ENCODE assay signal across 10 mouse cellular contexts in the genomic region with DNA sequence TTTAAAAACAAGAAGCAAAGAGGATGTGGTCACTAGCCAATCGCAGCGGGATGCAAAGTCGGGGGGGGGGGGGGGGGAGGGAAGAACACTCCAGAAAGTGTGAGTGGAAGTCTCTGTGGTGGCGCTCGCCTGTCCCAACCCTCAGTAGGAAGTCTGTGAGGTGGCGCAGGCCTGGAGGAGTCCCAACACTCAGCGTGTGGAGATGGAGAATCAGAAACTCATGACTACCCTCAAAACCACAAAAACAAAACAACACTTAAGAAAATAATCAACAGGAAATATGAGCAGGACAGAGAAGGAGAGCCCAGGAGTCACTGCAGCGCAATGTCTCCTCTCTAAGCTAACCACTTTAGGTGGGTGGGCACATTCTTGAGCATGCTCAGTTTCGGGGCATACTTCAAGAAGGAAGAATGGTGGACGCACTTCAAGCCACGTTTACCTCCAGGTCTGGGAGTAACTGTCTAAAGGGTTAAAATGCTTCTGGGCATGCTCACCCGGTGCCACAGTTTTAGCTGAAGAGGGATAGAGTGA. TPM values are rescaled to one million over a fixed set of nuclear protein-coding genes. Genes with fewer than 3 reads are reported as not detected.
DNase-seq lines count a peak whose midpoint lies in the region; ATAC-seq and TF ChIP-seq lines count a peak whose summit lies in the region.
"Had no signal": no experiment of that assay in that cellular context is flagged by ENCODE, and none has a peak within 500 bp of the region (broad histone marks: within the 10 kb centered on the region; RNA-seq: fewer than 3 reads in every experiment).

No protein-coding gene starts in this region.

- H3K9me3 ChIP-seq in lung, embryonic 15.5 days: no peaks in the 10 kb centered on the region
- H3K9me3 ChIP-seq: embryonic facial prominence, embryonic 12.5 days had no signal

- TF ChIP-seq CTCF in liver, adult 2 months (IDR thresholded peaks at IDR 0.05; ENCODE audit: low read depth, low read length): no peak

- no peaks in the 10 kb centered on the region for H3K36me3 ChIP-seq in lung, embryonic 15.5 days
- H3K36me3 ChIP-seq in liver, adult 2 months (ENCODE audit: control insufficient read depth, insufficient read depth, low read length): no peaks in the 10 kb centered on the region; the same call in 1 of the 2 replicates
- H3K36me3 ChIP-seq: embryonic facial prominence, embryonic 12.5 days had no signal

- no peak for ATAC-seq in lung, embryonic 15.5 days (ENCODE audit: borderline replicate concordance, extremely low read depth, low FRiP score, low TSS enrichment)
- peak; percentile 71 for ATAC-seq in neutrophil, adult 5-6 weeks (ENCODE audit: extremely low read depth, insufficient number of reproducible peaks, low FRiP score, poor library complexity, severe bottlenecking)

- no peak overlapping the region for H3K4me3 ChIP-seq in lung, embryonic 15.5 days
- no peak overlapping the region for H3K4me3 ChIP-seq in liver, adult 2 months (ENCODE audit: insufficient read depth, low read depth, low read length)
- H3K4me3 ChIP-seq: embryonic facial prominence, embryonic 12.5 days had no signal

- 0 out of 2 replicates have a peak, but pooled peaks cover 17% of the 10 kb centered on the region for H3K4me1 ChIP-seq in lung, embryonic 15.5 days
- H3K4me1 ChIP-seq in liver, adult 2 months (ENCODE audit: control insufficient read depth, insufficient read depth, low read length): peaks cover 37% of the 10 kb centered on the region

- DNase-seq in lung, postnatal 14 days: no peak
- DNase-seq in MEL-GATA-1-ER (ENCODE audit: extremely low read depth, low read depth): peak; percentile 44
- DNase-seq in liver, adult 2 months (ENCODE audit: extremely low read depth, low read depth, low spot score): no peak
- no peak for DNase-seq in ovary, postnatal 10 days (ENCODE audit: low spot score)
- DNase-seq in ovary, postnatal 14 days (ENCODE audit: low spot score): no peak
- no peak for DNase-seq in adrenal gland, adult 18-20 months (ENCODE audit: low spot score in 2 of 2)
- DNase-seq: gastrocnemius, postnatal 10 days had no signal

- H3K27me3 ChIP-seq in lung, embryonic 15.5 days: no peaks in the 10 kb centered on the region
- no peaks in the 10 kb centered on the region for H3K27me3 ChIP-seq in liver, adult 2 months (ENCODE audit: control insufficient read depth, insufficient read depth, low read length)
- H3K27me3 ChIP-seq: embryonic facial prominence, embryonic 12.5 days had no signal

- TF ChIP-seq POLR2A in liver, adult 2 months (IDR thresholded peaks at IDR 0.05; ENCODE audit: extremely low read depth, insufficient read depth, low read length): no peak

- peak overlapping the region; percentile 36 for H3K4me2 ChIP-seq in lung, embryonic 15.5 days
- H3K4me2 ChIP-seq: embryonic facial prominence, embryonic 12.5 days had no signal

- peaks cover 35% of the 10 kb centered on the region for H3K79me2 ChIP-seq in liver, adult 2 months (ENCODE audit: control insufficient read depth, insufficient read depth, low read length)

- H3K27ac ChIP-seq in lung, embryonic 15.5 days: no peak overlapping the region
- peak overlapping the region; percentile 58 for H3K27ac ChIP-seq in liver, adult 2 months (replicated peaks; ENCODE audit: insufficient read depth, low read depth, low read length)
- H3K27ac ChIP-seq: embryonic facial prominence, embryonic 12.5 days had no signal

- 38% methylated on average over 12 of the region's 12 CpGs for WGBS in lung, embryonic 15.5 days
- WGBS in liver, adult 2 months: 31% methylated on average over 12 of the region's 12 CpGs

- H3K9ac ChIP-seq in lung, embryonic 15.5 days: no peak overlapping the region
- H3K9ac ChIP-seq in liver, adult 2 months (ENCODE audit: low read depth, low read length): peak overlapping the region; percentile 41; the same call in 1 of the 2 replicates
- H3K9ac ChIP-seq: embryonic facial prominence, embryonic 12.5 days had no signal

RNA-seq across cellular contexts. Expression of gene Pank1, which starts 32.7 kb away (rescaled TPM):
- polyA plus RNA-seq in lung, embryonic 15.5 days (2015; fragmentation: Nextera tagmentation; extraction: Ambion mirVana): 7.8 and 8.8 TPM in 2 replicates
- 196 and 259 TPM in 2 replicates for total RNA-seq in liver, adult 2 months (2014; rRNA removed)
- polyA plus RNA-seq in liver, adult 2 months (2012; rRNA removed): 14.1 and 18.8 TPM in 2 replicates
- total RNA-seq in neutrophil, adult 5-6 weeks (2017): 2.7 and 4.1 TPM in 2 replicates
- total RNA-seq in adrenal gland, adult 18-20 months (2021): 10 to 100 TPM; 77.0 to 80.4 TPM

Comparison
In these comparisons a context has a peak if more than half of its experiments do, and no peak if none do; other contexts are left out.
1. RNA of gene Pank1, which starts 32.7 kb away (total RNA-seq): 196 to 259 TPM in liver, adult 2 months and 77.0 to 80.4 TPM in adrenal gland, adult 18-20 months; 2.7 to 4.1 TPM in neutrophil, adult 5-6 weeks; every median in the first group is over 10 times any median in the second.